Mouse (Mus musculus) stomach, embryonic 14.5 days (tissue): ENCODE measurements around the gene Ndufa12. TPM values are rescaled to one million over a fixed set of nuclear protein-coding genes. Genes with fewer than 3 reads are reported as not detected.

Experiments used
- ATAC-seq: fragments of 200-750 bp; cut with Nextera tagmentation; 2 replicates; pipeline ENCODE4 v1.8.0; 2017; ENCODE audit warnings: low read depth, moderate TSS enrichment; ENCODE audit not compliant: insufficient number of reproducible peaks, insufficient read depth, low FRiP score
- H3K27ac ChIP-seq: fragments of 300-500 bp; sonication (generic); 2 replicates; pipeline ENCODE4 v1.5.1; 2014; ENCODE audit warnings: mild to moderate bottlenecking, low read length, moderate library complexity, mixed read lengths
- H3K27me3 ChIP-seq: fragments of 300-500 bp; sonication (generic); 2 replicates; pipeline ENCODE4 v1.6.1; 2014; ENCODE audit warnings: low read length, control low read depth, mixed read lengths; ENCODE audit not compliant: control insufficient read depth, insufficient read depth
- H3K36me3 ChIP-seq: fragments of 300-500 bp; sonication (generic); 2 replicates; pipeline ENCODE4 v1.6.1; 2014; ENCODE audit warnings: mild to moderate bottlenecking, control low read depth, low read length, moderate library complexity, mixed read lengths; ENCODE audit not compliant: control insufficient read depth, insufficient read depth
- H3K4me1 ChIP-seq: fragments of 300-500 bp; sonication (generic); 2 replicates; pipeline ENCODE4 v1.6.1; 2014; ENCODE audit warnings: low read length, control low read depth, mixed read lengths; ENCODE audit not compliant: control insufficient read depth, insufficient read depth
- H3K4me2 ChIP-seq: fragments of 300-500 bp; sonication (generic); replicated peaks from 2 replicates; pipeline ENCODE4 v1.6.1; 2014; ENCODE audit warnings: low read depth, low read length, control low read depth
- H3K4me3 ChIP-seq: fragments of 300-500 bp; sonication (generic); 2 replicates; pipeline ENCODE4 v1.5.1; 2014; ENCODE audit warnings: low read depth, low read length, control low read depth
- H3K9ac ChIP-seq: fragments of 300-500 bp; sonication (generic); replicated peaks from 2 replicates; pipeline ENCODE4 v1.6.1; 2014; ENCODE audit warnings: low read depth, mild to moderate bottlenecking, control low read depth, low read length, moderate library complexity, mixed read lengths
- H3K9me3 ChIP-seq: fragments of 300-500 bp; sonication (generic); 2 replicates; pipeline ENCODE4 v1.6.1; 2016; ENCODE audit warnings: low read depth, low read length, control low read depth; ENCODE audit not compliant: control insufficient read depth
- WGBS: fragments of 180-500 bp; shearing (Covaris S2); extraction: QIAGEN DNeasy Blood & Tissue Kit; methylation state at CpG from one replicate; pipeline ENCODE4 v1.1.7; 2014; 5-methylcytosine and 5-hydroxymethylcytosine counted together
- polyA plus RNA-seq: library from polyadenylated mRNA; unstranded; fragments of >200 nt; fragmentation: Nextera tagmentation; extraction: Ambion mirVana; gene quantifications from 2 replicates; pipeline ENCODE4 v1.2.1, GENCODE M21; 2014

Gene Ndufa12
- polyA plus RNA-seq, 1 experiment from 2014 or later: 430 TPM

DNA sequence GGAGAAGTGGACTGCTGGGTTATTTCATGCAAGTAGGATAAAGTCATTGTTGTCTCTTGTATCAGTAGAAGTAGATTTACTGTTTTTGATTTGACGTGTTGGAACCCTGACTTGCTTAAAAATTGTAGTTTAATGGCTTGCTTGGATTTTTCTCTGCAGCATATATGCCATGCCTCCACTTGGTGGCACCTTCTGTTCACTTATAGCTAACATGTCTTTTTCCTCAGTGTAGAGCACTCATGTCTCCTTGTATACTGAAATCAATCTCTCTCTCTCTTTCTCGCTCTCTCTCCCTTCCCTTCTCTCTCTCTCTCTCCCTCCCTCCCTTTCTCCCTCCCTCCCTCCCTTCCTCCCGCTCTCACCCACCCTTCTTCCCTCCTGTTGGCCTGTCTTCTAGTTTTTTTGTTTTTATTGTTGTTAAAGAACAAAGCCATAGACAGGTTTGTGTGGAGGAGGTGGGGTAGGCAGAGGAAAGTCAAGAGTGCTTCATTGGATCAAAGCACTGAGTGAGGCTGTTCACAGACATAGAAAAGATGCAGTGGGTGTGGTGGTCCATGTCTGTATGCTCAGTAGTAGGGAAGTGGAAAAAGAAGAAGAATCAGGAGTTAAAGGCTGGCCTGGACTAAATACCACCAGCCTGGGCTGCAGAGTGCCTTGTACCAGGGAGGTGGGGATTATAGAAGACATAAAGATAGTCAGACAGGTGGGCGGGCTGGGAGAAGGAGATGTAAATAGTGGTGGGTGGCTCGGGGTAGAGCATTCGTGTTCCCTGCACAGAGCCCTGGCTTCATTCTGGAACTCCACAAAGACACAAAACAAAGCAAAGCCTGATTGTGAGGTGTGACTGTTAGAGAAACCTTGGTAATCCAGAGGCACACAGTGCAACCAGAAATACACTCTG lies 12.4 kb downstream of the Ndufa12 start:
- Histone ChIP-seq H3K36me3 (peaks cover 27% of the 10 kb centered on the region), H3K27me3 (no peaks in the 10 kb centered on the region), H3K4me1 (no peaks in the 10 kb centered on the region), H3K4me3 (no peak overlapping the region), H3K4me2 (no peak overlapping the region), H3K9me3 (no peaks in the 10 kb centered on the region), H3K9ac (no peak overlapping the region), H3K27ac (no peak overlapping the region)
- ATAC-seq: no peak
- 57% methylated on average over 6 of the region's 6 CpGs for WGBS

DNA sequence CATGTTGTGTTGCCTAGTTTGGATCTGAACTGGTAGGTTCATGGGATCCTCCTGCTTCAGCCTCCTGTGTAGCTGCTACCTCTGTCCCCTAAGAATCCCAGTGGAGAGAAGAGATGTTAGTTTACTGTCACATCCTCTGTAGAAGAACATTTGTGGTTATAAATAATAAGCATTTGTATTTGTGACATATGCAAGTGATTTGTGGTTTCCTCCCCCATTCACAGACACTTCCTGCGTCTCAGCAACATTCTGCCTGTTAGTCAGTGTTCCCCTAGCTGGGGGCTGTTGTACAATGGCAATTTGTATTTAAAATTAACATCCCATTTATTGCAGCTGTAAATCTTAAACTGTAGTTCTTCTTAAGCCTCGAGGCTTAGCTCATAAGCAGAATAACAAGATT lies 13.2 kb downstream of the Ndufa12 start:
- WGBS: 56% methylated on average over 2 of the region's 2 CpGs
- Histone ChIP-seq H3K4me3 (no peak overlapping the region), H3K9ac (no peak overlapping the region), H3K27me3 (no peaks in the 10 kb centered on the region), H3K9me3 (no peaks in the 10 kb centered on the region), H3K4me1 (no peaks in the 10 kb centered on the region), H3K4me2 (no peak overlapping the region), H3K27ac (no peak overlapping the region), H3K36me3 (peaks cover 24% of the 10 kb centered on the region)
- no peak for ATAC-seq

GRCm38 (mm10) chr10:94225026-94225750 lies 26.7 kb downstream of the Ndufa12 start:
- WGBS: 78% methylated on average over 6 of the region's 6 CpGs
- Histone ChIP-seq H3K4me3 (no peak overlapping the region), H3K27ac (no peak overlapping the region), H3K9ac (no peak overlapping the region), H3K4me1 (no peaks in the 10 kb centered on the region), H3K9me3 (no peaks in the 10 kb centered on the region), H3K27me3 (no peaks in the 10 kb centered on the region), H3K36me3 (no peaks in the 10 kb centered on the region), H3K4me2 (no peak overlapping the region)
- ATAC-seq: no peak

DNA sequence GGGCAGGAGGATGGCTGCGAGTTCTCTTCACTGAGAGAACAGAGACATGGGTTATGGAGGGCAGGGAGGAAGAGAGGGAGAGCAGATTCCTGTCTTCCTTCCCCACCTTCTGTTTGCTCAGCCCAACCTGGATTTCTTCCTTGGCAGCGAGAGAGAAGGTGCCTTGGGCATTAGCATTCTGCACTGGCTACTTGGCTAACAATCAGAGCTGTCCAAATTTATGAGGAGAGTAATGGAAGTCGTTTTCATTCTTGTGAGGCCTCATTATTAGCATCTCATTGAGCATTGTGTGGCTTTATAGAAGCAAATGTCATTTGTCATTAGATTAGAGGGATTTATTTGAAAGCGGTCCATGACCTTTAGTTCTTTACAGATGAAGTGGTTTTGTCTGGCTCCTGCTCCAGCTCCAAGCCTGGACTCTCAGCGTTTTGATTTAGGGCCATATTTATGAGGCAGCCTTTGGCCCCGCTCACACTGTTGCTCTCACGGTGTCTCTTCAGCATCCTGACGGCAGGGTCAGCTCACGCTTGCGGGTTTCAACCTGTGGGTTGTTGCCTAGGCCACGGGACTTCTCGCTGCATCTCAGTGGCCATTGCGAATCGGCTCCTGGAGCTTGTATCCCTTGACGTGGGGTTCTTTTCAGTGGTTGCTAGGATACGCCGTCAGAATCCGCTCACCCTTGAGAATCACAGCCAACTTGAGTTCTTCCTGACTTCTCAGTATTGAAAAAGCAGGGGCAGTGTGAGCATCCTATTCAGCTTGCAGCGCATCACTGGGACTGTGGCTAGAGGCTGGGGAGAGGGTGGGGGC lies 31.9 kb downstream of the Ndufa12 start:
- 50% methylated on average over 19 of the region's 19 CpGs for WGBS
- no peak for ATAC-seq
- Histone ChIP-seq H3K27me3 (no peaks in the 10 kb centered on the region), H3K4me3 (no peak overlapping the region), H3K4me1 (peaks cover 4% of the 10 kb centered on the region; the same call in 1 of the 2 replicates), H3K9ac (no peak overlapping the region), H3K4me2 (no peak overlapping the region), H3K36me3 (no peaks in the 10 kb centered on the region), H3K27ac (no peak overlapping the region), H3K9me3 (no peaks in the 10 kb centered on the region)

- Histone ChIP-seq H3K27me3 (no peaks in the 10 kb centered on the region), H3K27ac (no peak overlapping the region), H3K4me3 (no peak overlapping the region), H3K4me2 (no peak overlapping the region), H3K9ac (no peak overlapping the region), H3K4me1 (peaks cover 4% of the 10 kb centered on the region; the same call in 1 of the 2 replicates), H3K36me3 (no peaks in the 10 kb centered on the region), H3K9me3 (no peaks in the 10 kb centered on the region)
- no peak for ATAC-seq
- WGBS: 81% methylated on average over 6 of the region's 6 CpGs
These were observed 32.5 kb downstream of the Ndufa12 start for GRCm38 (mm10) chr10:94231025-94231424.

- H3K4me3 ChIP-seq: no peak overlapping the region
- 27% methylated on average over 4 of the region's 4 CpGs for WGBS
These were observed 36.7 kb downstream of the Ndufa12 start for GRCm38 (mm10) chr10:94235200-94235599.

GRCm38 (mm10) chr10:94241346-94241745 lies 42.8 kb downstream of the Ndufa12 start:
- H3K4me3 ChIP-seq: no peak overlapping the region
- no peak overlapping the region for H3K27ac ChIP-seq
- H3K9me3 ChIP-seq: no peaks in the 10 kb centered on the region
- WGBS: 68% methylated on average over 2 of the region's 2 CpGs
- no peak for ATAC-seq
- H3K27me3 ChIP-seq: no peaks in the 10 kb centered on the region
- H3K36me3 ChIP-seq: no peaks in the 10 kb centered on the region
- no peaks in the 10 kb centered on the region for H3K4me1 ChIP-seq
- H3K9ac ChIP-seq: no peak overlapping the region
- H3K4me2 ChIP-seq: no peak overlapping the region

More at GRCm38 (mm10) chr10:94235200-94235599, 36.7 kb downstream of the Ndufa12 start:
- Histone ChIP-seq H3K36me3 (no peaks in the 10 kb centered on the region), H3K4me1 (peaks cover 4% of the 10 kb centered on the region; the same call in 1 of the 2 replicates), H3K9ac (no peak overlapping the region), H3K9me3 (no peaks in the 10 kb centered on the region), H3K27ac (no peak overlapping the region), H3K27me3 (no peaks in the 10 kb centered on the region), H3K4me2 (no peak overlapping the region)
- no peak for ATAC-seq

GRCm38 (mm10) chr10:94247748-94248349 lies 49.3 kb downstream of the Ndufa12 start:
- ATAC-seq: no peak

More at GRCm38 (mm10) chr10:94247748-94248349, 49.3 kb downstream of the Ndufa12 start:
- 80% methylated on average over 7 of the region's 7 CpGs for WGBS
- H3K36me3 ChIP-seq: no peaks in the 10 kb centered on the region
- no peak overlapping the region for H3K27ac ChIP-seq
- H3K4me1 ChIP-seq: no peaks in the 10 kb centered on the region
- no peak overlapping the region for H3K4me2 ChIP-seq
- H3K9me3 ChIP-seq: no peaks in the 10 kb centered on the region
- no peaks in the 10 kb centered on the region for H3K27me3 ChIP-seq
- no peak overlapping the region for H3K4me3 ChIP-seq
- no peak overlapping the region for H3K9ac ChIP-seq
